Mouse (Mus musculus) gastrocnemius, postnatal 10 days (tissue): ENCODE data around the gene Galnt15. TPM values are rescaled to one million over a fixed set of nuclear protein-coding genes. Genes with fewer than 3 reads are reported as not detected.

ENCODE experiments used
- DNase-seq: peaks from one replicate; pipeline ENCODE4 v3.0.0; 2021; ENCODE audit warnings: mixed read lengths
- total RNA-seq, 2 experiments: library from RNA; stranded (reverse); gene quantifications; 2 replicates each; pipeline ENCODE4 v1.2.3; 2021

Gene Galnt15
- total RNA-seq, 2 experiments from 2014 or later: 22.2 to 23.2 TPM

- DNase-seq: peak; percentile 54
These were observed 3.7 kb downstream of the Galnt15 start for GRCm38 (mm10) chr14:32032522-32032921.

DNA sequence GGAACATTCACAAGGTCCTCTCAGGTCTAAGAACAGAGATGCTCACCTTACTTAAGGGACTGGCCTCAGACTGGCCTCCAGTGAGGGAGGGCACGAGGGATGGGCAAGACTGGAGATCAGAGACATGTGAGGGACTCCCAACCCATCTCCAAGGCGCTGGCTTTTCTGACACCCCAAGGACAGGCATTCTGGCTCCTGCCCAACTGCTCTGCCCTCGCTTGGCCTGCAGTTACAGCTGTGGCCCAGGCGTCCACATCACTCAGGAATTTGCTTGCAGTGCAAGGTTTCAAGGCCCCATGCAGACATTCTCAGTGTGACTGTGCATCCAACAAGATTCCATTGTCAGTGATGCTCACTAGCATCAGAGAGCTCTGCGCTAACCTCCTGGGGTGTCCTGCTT, 7.7 kb downstream of the Galnt15 start:
- DNase-seq: peak; percentile 37

DNA sequence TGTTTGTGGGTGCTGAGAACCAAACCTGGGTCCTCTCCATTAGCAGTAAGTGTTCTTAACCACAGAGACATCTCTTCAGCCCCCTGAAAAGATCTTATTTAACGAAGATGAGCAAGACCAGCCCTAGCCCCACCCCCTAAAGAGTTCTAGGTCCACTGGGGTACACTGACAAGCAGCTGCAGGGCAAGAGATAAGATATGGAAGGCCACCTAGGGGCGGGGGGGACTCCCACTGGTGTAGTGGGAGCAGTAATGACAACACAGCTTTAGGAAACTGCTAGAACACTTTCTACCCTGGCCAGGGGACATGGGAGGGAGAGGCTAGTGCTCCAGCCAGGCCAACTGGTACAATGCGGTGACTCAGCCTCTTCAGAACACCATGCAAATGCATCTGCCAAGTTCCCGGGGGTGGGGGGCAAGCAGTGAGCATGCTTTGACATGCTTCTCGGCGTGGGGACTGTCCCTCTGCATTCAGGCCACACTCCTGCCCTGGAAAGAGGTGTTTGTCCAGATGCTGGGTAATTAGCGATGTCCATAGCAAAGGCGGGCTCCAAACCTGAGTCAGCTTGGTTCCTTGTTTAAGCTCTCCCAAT, 9.0 kb downstream of the Galnt15 start:
- DNase-seq: no peak

DNA sequence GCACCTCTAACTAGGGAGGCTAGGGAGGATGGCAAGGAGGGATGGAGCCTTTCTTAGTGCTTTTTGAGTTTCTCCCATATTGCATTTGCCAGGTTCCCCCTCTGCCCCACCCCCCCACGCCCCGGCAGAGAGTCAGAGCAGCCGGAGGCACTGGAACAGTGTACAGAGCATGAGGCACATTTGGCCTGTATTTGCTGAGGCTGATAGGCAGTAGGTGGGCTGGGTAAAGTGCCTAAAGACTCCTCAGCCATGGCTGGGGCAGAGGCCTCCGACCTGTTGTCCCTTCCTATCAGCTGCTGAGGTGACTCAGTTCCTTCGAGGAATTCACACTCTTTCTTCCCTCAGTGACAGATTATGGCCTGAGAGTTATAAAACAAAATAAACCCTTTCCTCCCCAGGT, 13.3 kb downstream of the Galnt15 start:
- DNase-seq: no peak

DNA sequence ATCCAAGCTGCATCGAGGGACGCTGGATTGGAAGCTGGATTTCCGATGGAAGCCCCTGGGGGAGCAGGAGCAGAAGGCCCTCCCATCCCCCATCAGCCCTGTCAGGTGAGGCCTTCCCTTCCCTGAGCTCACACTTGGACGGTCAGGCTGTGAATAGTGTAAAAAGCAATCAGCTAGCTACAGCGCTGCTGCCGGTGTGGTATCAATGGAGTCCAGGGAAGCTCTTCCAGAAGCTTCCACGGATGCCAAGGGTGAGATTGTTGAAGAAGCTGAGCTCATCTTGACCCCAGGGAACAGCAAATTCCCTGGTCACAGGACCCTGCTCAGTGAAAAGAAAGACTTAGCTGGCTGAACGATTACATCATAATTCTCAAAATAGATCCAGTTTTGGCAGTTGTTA, 17.6 kb downstream of the Galnt15 start:
- no peak for DNase-seq

GRCm38 (mm10) chr14:32050171-32050570, 21.4 kb downstream of the Galnt15 start:
- no peak for DNase-seq

DNA sequence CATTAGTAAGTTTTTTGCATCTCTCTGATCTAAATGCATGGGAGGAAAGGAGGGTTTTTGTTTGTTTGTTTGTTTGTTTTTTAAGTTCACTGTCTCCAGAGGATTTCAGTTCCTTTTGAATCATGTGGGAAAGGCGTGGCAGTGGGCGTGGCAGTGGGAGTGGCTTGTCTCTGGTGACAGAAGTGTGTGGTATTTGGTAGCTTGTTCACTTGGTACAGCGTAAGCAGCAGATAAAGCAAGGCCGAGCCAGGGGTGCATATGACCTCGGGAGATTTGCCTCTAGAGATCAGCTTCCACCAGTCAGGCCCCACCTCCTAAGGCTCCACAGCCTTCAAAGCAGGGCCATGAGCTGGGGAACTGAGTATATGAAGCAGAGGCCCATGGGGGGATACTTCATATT, 25.1 kb downstream of the Galnt15 start:
- no peak for DNase-seq

DNA sequence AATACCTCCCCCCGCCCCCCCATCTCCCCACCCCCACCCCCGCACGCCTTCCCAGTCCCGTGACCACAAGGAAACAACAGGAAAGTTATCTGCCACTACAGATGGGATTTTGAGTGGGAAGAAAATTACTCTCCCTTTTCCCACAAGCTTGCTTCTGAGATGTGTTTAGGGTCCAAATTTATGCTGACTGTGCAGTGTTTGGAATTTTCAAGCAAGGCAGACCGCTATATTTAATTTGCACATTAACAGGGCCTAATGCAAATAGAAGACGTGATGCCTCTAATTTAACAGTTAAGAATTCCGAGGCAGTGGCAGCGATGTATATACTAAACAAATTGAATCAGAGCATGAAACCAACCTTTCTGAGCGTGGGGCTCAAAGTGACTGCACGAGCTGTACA, 26.0 kb downstream of the Galnt15 start:
- DNase-seq: no peak

GRCm38 (mm10) chr14:32055781-32056180, 27.0 kb downstream of the Galnt15 start:
- DNase-seq: no peak

DNA sequence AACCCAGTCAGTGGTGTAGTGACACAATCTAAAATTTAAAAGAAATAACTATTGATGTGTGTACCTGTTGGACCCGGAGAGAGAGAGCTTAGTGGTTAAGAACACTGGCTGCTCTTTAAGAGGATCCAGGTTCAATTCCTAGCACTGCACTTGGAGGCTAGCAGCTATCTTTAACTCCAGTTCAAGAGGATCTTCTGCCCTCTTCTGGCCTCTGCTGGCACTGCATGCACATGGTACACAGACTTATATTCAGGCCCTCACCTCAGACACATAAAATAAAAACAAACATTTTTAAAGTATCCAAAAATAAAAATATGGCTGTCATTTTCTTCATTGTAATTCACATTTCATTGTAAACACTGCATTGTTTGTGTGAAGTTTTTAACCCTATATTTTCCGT, 27.9 kb downstream of the Galnt15 start:
- peak; percentile 45 for DNase-seq

GRCm38 (mm10) chr14:32057664-32058063, 28.9 kb downstream of the Galnt15 start:
- DNase-seq: no peak

GRCm38 (mm10) chr14:32061398-32061797, 32.6 kb downstream of the Galnt15 start:
- no peak for DNase-seq

DNA sequence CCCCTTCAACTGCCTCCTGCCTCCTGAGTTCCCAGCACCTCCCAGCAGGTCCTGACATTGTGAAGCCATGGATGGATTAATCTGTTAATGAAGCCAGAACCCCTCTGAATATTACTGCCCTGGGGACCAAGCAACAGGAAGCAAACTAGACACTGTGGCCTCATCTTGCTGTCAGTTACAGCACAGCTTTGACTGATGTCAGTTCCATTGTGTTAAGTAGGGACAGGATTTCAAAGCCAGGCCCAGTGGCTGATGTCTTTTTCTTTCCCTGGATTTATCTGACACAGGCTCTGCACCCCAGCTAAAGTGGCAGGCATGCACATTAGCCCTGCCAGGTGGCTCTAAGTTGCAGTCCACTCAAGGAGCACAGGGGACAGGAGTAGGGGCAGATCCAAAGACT, 44.0 kb downstream of the Galnt15 start:
- no peak for DNase-seq

DNA sequence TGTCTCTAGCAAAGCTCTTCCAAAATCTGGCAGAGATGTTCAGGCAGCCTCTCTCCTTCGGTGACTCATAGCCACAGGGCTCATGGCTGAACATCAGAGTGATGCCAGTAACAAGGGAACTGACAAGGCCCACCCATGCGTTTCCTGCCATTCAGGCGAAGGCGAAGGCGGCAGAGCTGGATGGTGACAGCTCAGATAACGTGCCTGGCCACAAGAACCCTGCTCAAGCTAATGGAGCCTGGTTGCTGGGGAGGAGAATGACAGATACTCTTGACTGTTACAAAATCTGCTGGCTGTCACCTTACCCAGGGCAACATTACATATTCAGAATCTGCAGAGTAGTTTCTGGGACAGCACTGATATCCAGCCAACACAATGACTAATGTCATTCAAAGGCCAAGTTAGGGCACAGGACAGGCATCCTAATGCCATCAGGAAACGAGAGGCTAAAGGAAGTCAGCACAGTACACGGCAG, 44.5 kb downstream of the Galnt15 start:
- no peak for DNase-seq

GRCm38 (mm10) chr14:32073901-32074300, 45.1 kb downstream of the Galnt15 start:
- peak; percentile 12 for DNase-seq

DNA sequence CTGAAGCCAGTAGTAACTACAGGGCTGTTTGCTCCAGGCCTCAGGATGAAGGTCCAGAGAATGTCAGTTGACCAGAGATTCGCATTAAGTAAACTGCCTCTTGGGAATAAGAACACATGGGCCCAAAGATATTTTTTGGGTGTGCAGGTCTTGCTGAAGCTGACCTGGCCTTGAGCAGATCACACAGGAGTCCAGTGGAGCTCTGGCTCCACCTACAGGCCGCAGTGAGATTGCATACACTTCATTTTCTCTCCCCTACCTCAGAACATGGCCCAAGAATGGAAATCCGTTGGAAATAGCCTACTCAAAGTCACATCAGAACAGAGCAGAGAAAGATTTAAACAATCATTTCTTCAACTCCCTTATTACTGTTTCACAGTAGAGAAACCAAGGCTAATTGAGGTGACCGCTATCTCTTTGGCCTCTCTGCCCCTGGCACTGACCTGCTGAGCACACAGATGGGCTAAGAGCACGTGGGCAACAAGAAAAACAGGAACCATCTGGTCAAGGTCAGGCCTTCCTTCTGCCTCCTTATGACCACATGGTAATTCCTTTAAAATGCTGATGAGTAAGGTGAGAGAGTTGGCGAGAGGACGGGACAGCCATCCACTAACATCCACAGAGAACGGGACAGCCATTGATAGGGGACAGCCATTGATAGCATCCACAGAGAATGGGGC, 48.2 kb downstream of the Galnt15 start:
- peak; percentile 78 for DNase-seq

DNA sequence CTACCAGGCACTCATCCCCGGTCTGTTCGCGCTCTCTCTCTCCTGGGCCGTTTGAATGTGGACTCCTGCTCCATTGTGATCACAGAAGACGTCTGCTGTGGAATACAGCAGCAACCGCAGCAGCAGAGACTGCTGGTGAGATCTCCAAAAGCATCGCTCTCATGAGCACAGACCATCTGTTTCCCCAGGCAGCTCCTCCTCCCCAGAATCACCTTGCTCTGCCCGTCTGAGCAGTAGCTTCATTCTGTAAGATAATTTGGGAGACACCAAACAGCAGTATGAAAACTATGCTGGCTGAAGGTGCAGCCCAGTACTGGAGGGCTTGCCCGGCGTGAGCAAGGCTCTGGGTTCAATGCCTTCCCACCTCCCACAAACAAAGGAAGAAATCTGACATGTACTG, 52.2 kb downstream of the Galnt15 start:
- DNase-seq: no peak

GRCm38 (mm10) chr14:32082891-32083290, 54.1 kb downstream of the Galnt15 start:
- DNase-seq: no peak

DNA sequence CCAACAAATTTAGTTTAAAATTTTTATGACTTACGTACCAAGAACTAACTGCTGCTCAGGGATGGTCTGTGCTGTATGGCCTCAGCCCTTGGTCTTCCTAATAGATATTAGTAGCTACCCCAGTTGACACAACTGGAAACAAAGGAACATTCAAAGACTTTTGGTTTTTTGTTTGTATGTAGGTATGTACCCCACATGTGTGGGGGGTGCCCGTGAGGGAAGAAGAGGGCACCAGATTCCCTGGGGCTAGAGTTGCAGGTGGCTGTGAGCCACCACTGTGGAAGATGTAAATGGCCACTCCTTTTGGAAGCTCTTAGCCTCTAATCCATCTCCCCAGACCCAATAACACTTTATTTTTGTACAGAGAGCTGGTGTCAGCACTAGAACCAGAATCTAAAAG, 54.7 kb downstream of the Galnt15 start:
- DNase-seq: no peak

DNA sequence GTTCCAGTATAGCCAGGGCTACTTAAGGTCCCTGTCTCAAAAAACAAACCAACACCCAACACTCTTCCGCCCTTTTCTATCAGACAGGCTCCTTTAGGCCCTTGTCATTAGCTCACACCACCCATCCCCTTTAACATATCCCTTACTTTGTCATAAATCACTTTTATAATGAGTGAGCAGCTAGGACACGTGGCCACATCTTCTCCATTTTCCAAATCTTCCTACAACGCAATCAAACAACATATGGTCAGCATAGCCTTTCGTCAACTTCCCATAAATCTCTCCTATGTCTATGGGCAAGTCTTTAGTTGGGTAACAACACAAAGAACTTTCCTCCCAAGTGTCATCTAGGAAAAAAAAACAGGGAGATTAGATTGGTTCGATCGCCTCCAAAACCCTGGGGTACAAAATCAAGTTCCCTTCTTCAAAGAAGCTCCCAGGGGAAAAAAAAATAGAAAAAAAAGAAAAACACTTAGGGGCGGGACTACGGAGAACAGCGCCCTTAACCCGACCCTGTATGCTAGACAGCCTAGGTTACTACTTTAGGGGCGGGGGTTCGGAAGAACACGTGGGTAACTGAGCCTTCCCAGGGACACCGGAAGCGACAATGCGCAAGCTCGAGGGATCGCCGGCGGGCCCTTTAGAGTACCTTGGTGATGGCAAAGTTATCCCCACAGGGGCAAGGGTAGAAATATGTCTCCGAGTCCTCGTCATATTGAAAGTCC, 56.1 kb downstream of the Galnt15 start, which contains the start of gene Oxnad1:
Gene Oxnad1, plus strand, starts transcription at position 614 of the 725 bp plus-strand sequence.
- DNase-seq: no peak

GRCm38 (mm10) chr14:32085486-32086201, 56.9 kb downstream of the Galnt15 start, which contains the start of gene Dph3:
TSS of gene Dph3 (minus strand) at chr14:32085729.
- DNase-seq: peak; percentile 99

DNA sequence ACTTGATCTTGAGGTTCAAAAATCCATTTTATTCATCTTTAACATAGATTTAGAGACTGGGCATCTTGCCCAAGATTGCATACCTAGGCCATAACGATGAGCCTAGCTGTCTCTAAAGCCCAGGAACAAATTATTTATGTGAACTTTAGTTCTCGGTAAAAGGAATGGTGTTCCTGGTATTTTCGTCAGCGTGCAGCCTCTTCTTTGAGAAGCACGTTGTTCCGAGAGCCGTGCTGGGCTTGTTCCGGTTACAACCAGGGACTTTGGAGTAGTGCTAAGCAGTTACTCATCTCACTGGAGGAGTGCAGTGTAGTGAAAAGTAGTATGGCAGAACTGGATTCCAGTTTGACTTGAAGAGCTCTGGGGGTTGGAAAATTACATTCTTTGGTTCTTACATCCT, 57.4 kb downstream of the Galnt15 start:
- DNase-seq: no peak
